Mouse (Mus musculus): ENCODE measurements around the gene Gm49340. TPM values are rescaled to one million over a fixed set of nuclear protein-coding genes. Genes with fewer than 3 reads are reported as not detected.
"Not testable (repeated sequence)": the region's sequence is repeated elsewhere in the genome, so short reads cannot be mapped to it uniquely, and the experiment has no call there.

Gm49340 gene
- polyA plus RNA-seq, 1 experiment: 0.59 TPM

GRCm38 (mm10) chr11:73303123-73303522, 26.4 kb upstream of the Gm49340 start:
- Histone ChIP-seq H3K36me3 (ENCODE audit: control insufficient read depth, insufficient read depth, low read length) (no peaks in the 10 kb centered on the region), H3K27me3 (ENCODE audit: control insufficient read depth, insufficient read depth, low read length) (no peaks in the 10 kb centered on the region), H3K4me3 (ENCODE audit: control insufficient read depth, low read depth, low read length) (no peak overlapping the region), H3K4me1 (ENCODE audit: control insufficient read depth, insufficient read depth, low read length) (no peaks in the 10 kb centered on the region), H3K27ac (ENCODE audit: control insufficient read depth, insufficient read depth, low read depth, low read length) (no peak overlapping the region)
- no peak for TF ChIP-seq POLR2A (IDR thresholded peaks at IDR 0.05; ENCODE audit: control insufficient read depth, low read depth, low read length)
- TF ChIP-seq CTCF (IDR thresholded peaks at IDR 0.05; ENCODE audit: control insufficient read depth, insufficient read depth, insufficient replicate concordance, low read depth, low read length): no peak

GRCm38 (mm10) chr11:73315961-73316360, 13.6 kb upstream of the Gm49340 start:
- H3K4me1 ChIP-seq (ENCODE audit: control insufficient read depth, insufficient read depth, low read length): no peaks in the 10 kb centered on the region
- H3K27ac ChIP-seq (ENCODE audit: control insufficient read depth, insufficient read depth, low read depth, low read length): no peak overlapping the region
- no peak overlapping the region for H3K4me3 ChIP-seq (ENCODE audit: control insufficient read depth, low read depth, low read length)
- TF ChIP-seq POLR2A (IDR thresholded peaks at IDR 0.05; ENCODE audit: control insufficient read depth, low read depth, low read length): no peak
- TF ChIP-seq CTCF (IDR thresholded peaks at IDR 0.05; ENCODE audit: control insufficient read depth, insufficient read depth, insufficient replicate concordance, low read depth, low read length): no peak
- no peaks in the 10 kb centered on the region for H3K36me3 ChIP-seq (ENCODE audit: control insufficient read depth, insufficient read depth, low read length)
- H3K27me3 ChIP-seq (ENCODE audit: control insufficient read depth, insufficient read depth, low read length): no peaks in the 10 kb centered on the region

GRCm38 (mm10) chr11:73318581-73318980, 11.0 kb upstream of the Gm49340 start:
- not testable (repeated sequence) for H3K27me3 ChIP-seq (ENCODE audit: control insufficient read depth, insufficient read depth, low read length); H3K4me1 ChIP-seq (ENCODE audit: control insufficient read depth, insufficient read depth, low read length); H3K36me3 ChIP-seq (ENCODE audit: control insufficient read depth, insufficient read depth, low read length); H3K27ac ChIP-seq (ENCODE audit: control insufficient read depth, insufficient read depth, low read depth, low read length); H3K4me3 ChIP-seq (ENCODE audit: control insufficient read depth, low read depth, low read length)

- not testable (repeated sequence) for H3K36me3 ChIP-seq (ENCODE audit: control insufficient read depth, insufficient read depth, low read length); H3K4me3 ChIP-seq (ENCODE audit: control insufficient read depth, low read depth, low read length); H3K4me1 ChIP-seq (ENCODE audit: control insufficient read depth, insufficient read depth, low read length); H3K27ac ChIP-seq (ENCODE audit: control insufficient read depth, insufficient read depth, low read depth, low read length); H3K27me3 ChIP-seq (ENCODE audit: control insufficient read depth, insufficient read depth, low read length)
These were observed 8.5 kb upstream of the Gm49340 start for GRCm38 (mm10) chr11:73321064-73321463.

GRCm38 (mm10) chr11:73323906-73324830, 5.4 kb upstream of the Gm49340 start:
- H3K4me3 ChIP-seq (ENCODE audit: control insufficient read depth, low read depth, low read length): no peak overlapping the region
- no peaks in the 10 kb centered on the region for H3K27me3 ChIP-seq (ENCODE audit: control insufficient read depth, insufficient read depth, low read length)

GRCm38 (mm10) chr11:73326485-73326886, 3.1 kb upstream of the Gm49340 start:
- Histone ChIP-seq H3K4me1 (ENCODE audit: control insufficient read depth, insufficient read depth, low read length) (peaks cover 2% of the 10 kb centered on the region; the same call in 1 of the 2 replicates), H3K27me3 (ENCODE audit: control insufficient read depth, insufficient read depth, low read length) (no peaks in the 10 kb centered on the region)

More at GRCm38 (mm10) chr11:73323906-73324830, 5.4 kb upstream of the Gm49340 start:
- H3K27ac ChIP-seq (ENCODE audit: control insufficient read depth, insufficient read depth, low read depth, low read length): no peak overlapping the region
- H3K36me3 ChIP-seq (ENCODE audit: control insufficient read depth, insufficient read depth, low read length): no peaks in the 10 kb centered on the region
- no peak for TF ChIP-seq CTCF (IDR thresholded peaks at IDR 0.05; ENCODE audit: control insufficient read depth, insufficient read depth, insufficient replicate concordance, low read depth, low read length)
- no peak for TF ChIP-seq POLR2A (IDR thresholded peaks at IDR 0.05; ENCODE audit: control insufficient read depth, low read depth, low read length)
- H3K4me1 ChIP-seq (ENCODE audit: control insufficient read depth, insufficient read depth, low read length): peaks cover 2% of the 10 kb centered on the region; the same call in 1 of the 2 replicates

GRCm38 (mm10) chr11:73327361-73327760, 2.2 kb upstream of the Gm49340 start:
- no peak overlapping the region for H3K4me3 ChIP-seq (ENCODE audit: control insufficient read depth, low read depth, low read length)
- H3K36me3 ChIP-seq (ENCODE audit: control insufficient read depth, insufficient read depth, low read length): no peaks in the 10 kb centered on the region
- H3K27ac ChIP-seq (ENCODE audit: control insufficient read depth, insufficient read depth, low read depth, low read length): no peak overlapping the region
- no peaks in the 10 kb centered on the region for H3K27me3 ChIP-seq (ENCODE audit: control insufficient read depth, insufficient read depth, low read length)
- H3K4me1 ChIP-seq (ENCODE audit: control insufficient read depth, insufficient read depth, low read length): peaks cover 2% of the 10 kb centered on the region; the same call in 1 of the 2 replicates
- TF ChIP-seq POLR2A (IDR thresholded peaks at IDR 0.05; ENCODE audit: control insufficient read depth, low read depth, low read length) (no peak), CTCF (IDR thresholded peaks at IDR 0.05; ENCODE audit: control insufficient read depth, insufficient read depth, insufficient replicate concordance, low read depth, low read length) (no peak)

More at GRCm38 (mm10) chr11:73326485-73326886, 3.1 kb upstream of the Gm49340 start:
- Histone ChIP-seq H3K36me3 (ENCODE audit: control insufficient read depth, insufficient read depth, low read length) (no peaks in the 10 kb centered on the region), H3K27ac (ENCODE audit: control insufficient read depth, insufficient read depth, low read depth, low read length) (no peak overlapping the region), H3K4me3 (ENCODE audit: control insufficient read depth, low read depth, low read length) (no peak overlapping the region)
- TF ChIP-seq POLR2A (IDR thresholded peaks at IDR 0.05; ENCODE audit: control insufficient read depth, low read depth, low read length) (no peak), CTCF (IDR thresholded peaks at IDR 0.05; ENCODE audit: control insufficient read depth, insufficient read depth, insufficient replicate concordance, low read depth, low read length) (no peak)
